Mouse (Mus musculus) gastrocnemius, postnatal 4 days (tissue): ENCODE measurements around the gene Ntng1. TPM values are rescaled to one million over a fixed set of nuclear protein-coding genes. Genes with fewer than 3 reads are reported as not detected.

Experiments used
- DNase-seq, 2 experiments: peaks; one replicate each; pipeline ENCODE4 v3.0.0; 2021 to 2022; ENCODE audit warnings: low spot score in 2 of 2, mixed read lengths in 2 of 2
- total RNA-seq, 2 experiments: library from RNA; stranded (reverse); gene quantifications; 2 replicates each; pipeline ENCODE4 v1.2.3; 2021

Ntng1 gene
- total RNA-seq, 2 experiments from 2014 or later = 1.1 to 3.1 TPM

- DNase-seq = peak in 1 of 2 experiments; percentile 11
Measured at GRCm38 (mm10) chr3:109932261-109932660, 211.6 kb downstream of the Ntng1 start.

DNA sequence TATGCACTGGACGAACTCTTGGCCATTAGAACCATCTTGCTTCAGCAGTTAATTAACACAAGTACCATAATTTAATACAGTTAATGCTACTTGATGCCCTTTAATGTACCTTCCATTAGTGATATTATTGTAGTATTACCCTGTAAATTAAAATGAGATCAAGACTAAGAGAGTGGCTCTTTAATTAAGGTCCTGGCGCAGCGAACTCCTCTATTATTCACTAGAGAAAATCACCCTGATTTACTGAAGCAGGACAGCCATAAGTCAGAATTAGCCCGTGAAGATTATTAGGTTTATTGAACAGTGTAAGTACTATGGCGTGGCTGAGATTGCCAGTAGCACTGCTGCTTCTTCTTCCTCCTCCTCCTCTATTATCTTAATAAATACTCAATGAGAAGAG lies 212.8 kb downstream of the Ntng1 start:
- no peak for DNase-seq

GRCm38 (mm10) chr3:109923788-109924187 lies 220.0 kb downstream of the Ntng1 start:
- DNase-seq = no peak

DNA sequence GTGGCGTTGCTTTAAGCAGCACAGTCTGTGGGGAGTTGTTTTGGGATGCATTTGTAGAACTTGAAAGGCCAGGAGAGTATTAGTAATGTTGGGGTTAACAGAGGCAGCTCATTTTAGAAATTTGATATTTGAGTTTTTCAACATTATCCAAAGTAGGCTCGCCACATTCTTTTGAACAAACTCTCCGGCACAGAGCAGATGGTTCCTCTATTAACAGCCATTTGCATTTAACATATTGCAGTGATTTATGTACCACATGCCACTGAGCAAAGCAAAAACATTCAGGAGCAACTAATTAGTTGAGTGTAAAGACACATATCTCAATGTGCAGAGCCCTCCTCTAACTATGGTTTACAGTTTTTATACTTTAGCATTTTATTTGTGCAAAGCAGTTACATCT lies 224.8 kb downstream of the Ntng1 start:
- DNase-seq = no peak

DNA sequence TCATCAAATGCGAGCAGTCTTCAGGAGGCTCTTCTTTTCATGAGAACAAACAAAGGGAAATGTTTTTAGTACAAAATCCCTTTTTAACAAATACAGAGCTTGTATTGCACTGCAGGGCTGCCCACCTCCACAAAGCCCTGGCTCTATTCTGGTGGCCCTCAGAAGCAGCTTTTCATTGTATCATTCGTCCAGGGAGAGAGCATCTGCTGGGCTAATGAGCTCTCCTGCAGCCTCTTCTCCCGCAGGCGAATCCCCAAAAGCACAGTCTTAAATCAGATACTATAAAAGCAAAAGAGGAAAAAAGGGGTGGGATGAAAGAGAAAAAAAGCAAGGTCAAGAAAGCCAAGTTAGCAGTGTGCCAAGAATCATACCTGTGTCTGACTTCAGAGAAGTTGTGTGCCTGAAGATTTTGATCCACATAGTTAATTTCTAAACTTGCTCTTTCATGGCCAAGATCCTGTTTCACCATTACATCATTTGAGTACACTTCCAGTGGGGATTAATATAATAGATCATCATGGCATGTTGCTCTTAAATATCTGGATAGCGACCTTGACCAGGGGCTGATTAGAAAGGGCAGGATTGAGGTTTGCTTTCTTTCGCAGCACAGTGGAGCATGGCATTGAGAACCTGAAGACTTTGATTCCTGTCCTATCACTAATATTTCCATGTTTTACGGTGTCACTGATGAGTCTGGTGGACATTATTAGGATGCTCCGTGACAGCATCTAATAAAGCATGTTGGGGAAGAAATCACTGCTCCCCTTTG lies 225.7 kb downstream of the Ntng1 start:
- DNase-seq = no peak

- no peak for DNase-seq
Measured at GRCm38 (mm10) chr3:109917077-109917476, 226.7 kb downstream of the Ntng1 start.

DNA sequence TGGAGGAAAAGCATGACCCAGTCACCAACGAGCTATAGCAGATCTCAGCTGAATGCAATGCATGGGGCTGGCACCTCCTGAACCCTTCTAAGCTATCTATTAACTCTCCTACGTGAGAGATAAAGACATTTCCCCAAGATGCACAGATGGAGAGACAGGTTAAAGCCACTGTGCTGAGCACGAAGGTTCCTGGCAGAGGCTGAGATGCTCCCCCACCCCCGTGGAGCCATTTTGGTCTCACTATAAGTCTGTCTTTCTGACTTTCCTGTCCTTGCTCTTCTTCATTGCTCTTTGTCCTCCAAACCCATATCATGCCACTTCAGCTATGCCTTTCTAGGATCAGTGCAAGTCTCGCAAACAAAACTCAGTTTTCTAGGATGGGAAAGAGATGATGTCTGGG lies 229.6 kb downstream of the Ntng1 start:
- DNase-seq = no peak

DNA sequence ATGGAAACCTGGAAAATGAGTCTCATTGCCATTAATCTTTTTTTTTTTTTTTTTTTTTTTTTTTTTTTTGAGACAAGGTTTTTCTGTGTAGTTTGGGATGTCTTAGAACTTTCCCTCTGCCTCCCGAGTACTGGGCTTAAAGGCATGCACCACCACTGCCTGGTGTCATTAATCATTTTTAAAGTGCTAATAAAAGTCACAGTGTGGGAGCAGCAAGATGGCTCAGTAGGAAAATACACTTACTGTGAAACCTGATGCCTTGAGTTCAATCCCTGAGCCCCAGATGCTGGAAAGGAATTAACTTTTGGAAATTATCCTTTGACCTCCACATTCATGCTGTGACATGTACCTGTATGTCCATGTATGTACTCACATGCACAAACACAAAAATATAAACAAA lies 253.2 kb downstream of the Ntng1 start:
- no peak for DNase-seq

DNA sequence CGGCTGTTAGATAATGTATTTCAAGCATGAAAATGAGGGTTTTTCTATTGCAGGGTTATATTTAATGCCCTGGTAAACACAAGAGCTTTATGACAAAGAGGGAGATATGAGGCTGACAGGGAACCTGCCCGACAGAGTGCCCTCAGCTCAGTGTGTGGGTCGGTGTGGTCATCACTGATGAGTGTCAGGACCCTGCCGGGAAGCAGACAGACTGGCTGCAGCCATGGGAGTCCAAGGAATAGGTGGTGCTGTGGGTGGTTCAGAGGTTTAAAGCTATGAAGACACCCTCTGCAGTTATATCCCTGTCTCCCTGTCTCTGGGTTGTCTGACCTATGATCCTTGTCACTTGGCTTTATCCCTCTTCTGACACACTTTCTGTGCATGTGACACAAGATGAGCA lies 258.1 kb downstream of the Ntng1 start:
- DNase-seq = no peak

DNA sequence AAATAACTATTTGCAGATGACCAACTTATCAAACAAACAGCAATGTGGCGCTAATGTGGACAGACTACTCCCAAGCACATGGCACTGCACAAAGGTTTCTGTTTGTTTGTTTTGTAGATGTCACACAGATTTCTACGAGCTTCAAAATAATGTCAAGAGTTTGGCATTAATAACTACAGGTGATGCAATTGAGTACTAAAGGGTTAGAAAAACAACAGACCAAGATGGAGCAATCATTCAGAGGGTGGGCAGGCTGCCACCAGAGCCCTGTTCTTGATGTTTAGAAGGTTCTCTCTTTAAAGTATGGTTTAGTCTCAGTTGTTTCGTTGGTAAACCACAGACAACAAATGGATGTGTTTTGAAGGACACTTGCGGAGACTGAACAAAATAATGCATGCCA lies 264.8 kb downstream of the Ntng1 start:
- no peak for DNase-seq

DNA sequence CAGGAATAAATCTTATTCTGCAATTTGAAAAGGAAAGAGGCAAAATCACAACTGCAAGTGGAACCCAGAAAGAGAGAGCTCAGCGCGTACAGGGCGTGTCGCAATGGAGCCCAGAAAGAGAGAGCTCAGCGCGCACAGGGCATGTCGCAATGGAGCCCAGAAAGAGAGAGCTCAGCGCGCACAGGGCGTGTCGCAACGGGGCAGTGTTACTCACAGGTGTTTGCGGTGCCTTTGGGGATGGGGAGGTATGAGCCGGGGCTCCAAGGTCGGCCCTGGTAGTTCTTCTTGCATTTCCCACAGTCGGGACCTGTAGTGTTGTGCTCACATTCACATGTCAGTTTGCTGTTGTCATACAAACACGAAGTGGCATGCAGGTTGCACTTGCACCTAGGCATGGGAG lies 271.8 kb downstream of the Ntng1 start:
- no peak for DNase-seq

DNA sequence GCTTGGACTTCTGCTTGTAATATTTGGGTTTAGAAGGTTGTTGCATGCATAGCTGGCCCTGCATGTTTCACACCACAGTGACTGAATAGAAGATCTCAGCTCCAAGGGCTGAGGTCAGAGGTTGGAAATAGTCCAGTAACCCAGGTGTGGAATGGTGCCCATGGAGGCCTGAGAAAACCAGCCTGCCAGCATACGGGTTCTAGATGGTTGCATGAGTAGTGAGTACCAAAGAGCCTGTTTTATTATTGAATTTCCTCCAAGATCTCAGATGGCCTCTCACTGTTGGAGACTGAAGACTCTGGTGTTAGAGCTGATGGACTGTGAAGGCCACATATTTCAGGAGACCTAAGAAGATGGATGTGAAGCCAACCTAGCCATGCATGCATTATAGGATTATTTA lies 285.5 kb downstream of the Ntng1 start:
- no peak for DNase-seq

- DNase-seq = no peak
Measured at GRCm38 (mm10) chr3:109854449-109855155, 289.2 kb downstream of the Ntng1 start.

- no peak for DNase-seq
Measured at GRCm38 (mm10) chr3:109846660-109847059, 297.2 kb downstream of the Ntng1 start.

DNA sequence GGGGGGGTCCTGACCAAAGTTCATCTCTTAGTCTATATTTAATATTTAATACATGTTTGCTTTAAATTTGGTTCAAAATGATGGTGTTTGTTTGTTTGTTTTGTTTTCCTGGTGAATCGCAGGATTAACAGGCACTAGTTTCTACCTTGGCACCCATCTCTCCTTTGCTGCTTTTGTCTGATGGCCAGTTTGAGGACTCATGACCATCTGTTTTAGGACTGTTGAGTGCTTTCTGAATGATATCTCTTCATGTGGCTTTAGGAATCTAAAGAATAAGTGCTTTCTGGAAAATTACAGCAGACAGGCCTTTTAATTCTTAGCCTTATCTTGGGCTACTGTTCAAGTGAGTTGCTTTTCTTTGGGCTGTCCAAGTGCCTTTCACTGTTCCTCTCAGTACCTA lies 318.0 kb downstream of the Ntng1 start:
- no peak for DNase-seq

DNA sequence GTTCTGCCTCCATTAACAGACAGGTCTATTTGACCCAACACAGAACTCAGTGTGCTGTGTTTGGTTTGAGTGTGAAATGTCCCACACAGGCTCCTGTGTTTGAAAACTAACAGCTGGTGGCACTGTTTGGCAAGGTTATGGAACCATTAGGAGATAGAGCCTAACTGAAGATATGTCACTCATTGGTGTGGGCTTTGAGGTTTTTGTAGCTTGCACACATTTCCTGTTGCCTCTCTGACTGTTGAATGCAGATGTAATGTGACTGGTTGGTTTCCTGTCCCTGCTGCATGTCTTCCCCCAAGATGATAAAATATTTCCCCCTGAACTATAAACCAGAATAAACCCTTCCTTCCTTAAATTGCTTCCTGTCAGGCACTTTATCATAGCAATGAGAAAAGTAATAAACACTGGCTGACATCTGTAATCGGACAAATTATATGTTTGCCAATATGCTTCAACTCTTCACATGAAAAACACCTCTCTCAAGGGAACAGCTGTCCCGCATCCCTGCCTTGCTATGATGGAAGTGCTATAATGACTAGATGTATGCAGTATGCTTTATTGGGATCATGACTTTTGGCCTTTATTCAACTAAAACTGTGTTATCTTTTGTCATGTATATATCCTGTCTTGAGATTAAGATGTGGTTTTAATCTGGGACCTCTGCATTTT lies 320.9 kb downstream of the Ntng1 start:
- DNase-seq = no peak

DNA sequence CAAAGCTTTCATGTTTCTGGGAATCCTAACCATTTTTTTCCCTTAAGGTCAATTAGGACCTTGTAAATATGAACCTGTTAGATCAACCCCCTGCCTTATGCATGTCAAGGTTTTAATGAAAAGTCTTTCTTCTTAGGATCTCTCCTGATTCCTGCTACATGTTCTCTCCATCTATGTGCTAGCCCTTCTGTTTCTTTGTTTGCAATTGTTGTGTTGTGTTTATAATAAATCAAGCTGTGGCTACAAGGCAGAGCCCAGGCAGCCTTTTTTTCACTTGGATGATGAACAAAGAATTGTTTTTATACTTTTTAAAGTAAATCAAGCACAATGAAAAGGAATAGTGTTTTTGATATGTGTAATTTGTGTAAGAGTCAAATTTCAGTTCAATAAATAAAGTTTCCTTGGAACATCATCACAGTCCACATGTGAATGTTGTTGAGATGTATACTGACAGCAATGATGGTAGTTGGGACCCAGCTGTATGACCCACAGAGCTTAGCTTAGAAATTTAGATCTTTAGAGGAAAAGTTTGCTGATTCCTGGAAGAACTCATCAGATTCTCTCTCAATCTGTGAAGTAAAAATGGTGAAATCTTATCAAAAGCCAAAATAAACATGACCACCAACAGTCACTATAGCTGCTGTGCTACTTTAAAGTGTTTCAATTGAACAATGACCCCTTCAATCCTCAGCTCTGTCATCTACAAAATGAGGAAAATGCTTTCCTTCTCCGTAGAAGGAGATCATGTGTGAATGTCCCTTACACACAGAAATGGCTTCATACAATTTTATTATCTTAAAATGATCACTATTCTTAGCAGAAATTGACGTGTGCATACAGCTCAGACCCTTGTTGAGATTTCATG lies 324.8 kb downstream of the Ntng1 start:
- no peak for DNase-seq

GRCm38 (mm10) chr3:109809065-109809464 lies 334.7 kb downstream of the Ntng1 start:
- no peak for DNase-seq

DNA sequence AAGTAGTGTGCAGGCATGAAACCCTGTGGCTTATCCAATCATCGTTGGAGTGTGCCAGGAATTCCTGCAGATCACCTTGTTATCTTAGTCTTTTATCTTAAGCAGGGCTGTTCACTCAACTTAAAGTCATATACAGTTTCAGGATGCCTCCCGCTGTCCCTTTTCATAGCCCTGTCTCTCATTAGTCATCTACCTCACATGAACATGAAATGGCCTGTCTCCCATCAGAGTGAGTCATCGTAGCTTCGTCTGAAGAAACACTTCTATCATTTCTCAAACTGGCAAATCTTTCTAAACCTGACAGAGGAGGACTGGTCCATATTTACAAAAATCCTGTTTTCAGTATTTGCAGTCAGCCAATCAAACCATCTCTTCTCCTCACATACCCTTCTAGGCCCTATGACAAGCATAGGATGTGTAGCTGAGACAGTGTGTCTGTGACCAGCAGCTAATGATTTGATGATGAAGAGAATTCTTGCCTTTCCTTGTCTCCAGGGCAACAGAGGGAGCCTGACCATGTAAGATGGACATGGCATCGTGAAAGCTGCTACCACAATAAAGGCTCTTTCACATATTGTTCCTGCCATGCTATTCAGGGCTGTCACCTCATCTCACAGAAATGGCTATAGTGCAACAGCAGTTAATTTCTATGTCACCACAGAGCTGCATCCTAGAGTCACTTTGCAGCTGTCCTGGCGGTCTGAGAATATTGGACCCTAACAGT lies 336.4 kb downstream of the Ntng1 start:
- no peak for DNase-seq

- DNase-seq = no peak
Measured at GRCm38 (mm10) chr3:109804145-109804544, 339.7 kb downstream of the Ntng1 start.

DNA sequence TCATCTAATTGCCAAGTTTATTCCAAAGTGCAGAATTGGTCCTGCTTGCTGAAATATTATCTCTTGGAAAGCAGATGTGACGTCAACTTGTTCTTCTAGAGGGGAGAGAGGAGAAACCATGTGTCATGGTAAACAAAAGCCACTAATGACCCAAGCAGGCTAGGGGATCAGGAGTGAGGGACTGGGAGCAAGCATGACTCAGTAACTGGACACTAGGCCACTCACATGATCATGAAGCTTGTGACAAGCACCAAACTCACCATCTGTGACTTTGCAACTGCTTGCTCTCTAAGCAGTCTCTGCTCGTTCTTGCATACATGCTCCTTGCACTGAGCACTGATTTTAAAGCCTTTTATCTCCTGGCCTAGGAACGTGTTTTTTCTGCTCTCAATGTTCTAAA lies 340.2 kb downstream of the Ntng1 start:
- no peak for DNase-seq
